Mouse (Mus musculus) lung, postnatal 0 days (tissue): ENCODE data around the gene Gpc5.

Source experiments
- CTCF ChIP-seq: IDR thresholded peaks from 2 replicates; pipeline ENCODE4 v1.5.1; 2016; ENCODE audit warnings: antibody characterized with exemption, mild to moderate bottlenecking
- EP300 ChIP-seq: IDR thresholded peaks from 2 replicates; pipeline ENCODE4 v1.6.1; 2016; ENCODE audit warnings: antibody characterized with exemption, mild to moderate bottlenecking, control low read depth

- TF ChIP-seq CTCF (no peak), EP300 (no peak)
These were observed 1364.2 kb downstream of the Gpc5 start for GRCm38 (mm10) chr14:116456211-116456610.
